Mouse (Mus musculus) T-helper 2 cell (primary cell): ENCODE measurements around the gene Pgghg.
"Not testable (repeated sequence)": the region's sequence is repeated elsewhere in the genome, so short reads cannot be mapped to it uniquely, and the experiment has no call there.

Experiments used
- in situ Hi-C: fragments of 300-600 bp; cut with MboI, MseI; formaldehyde crosslinking; loops from one replicate; pipeline ENCODE4 v1.15.1; 2025; ENCODE audit warnings: high pct_unique_total_duplicates

Gene Pgghg

DNA sequence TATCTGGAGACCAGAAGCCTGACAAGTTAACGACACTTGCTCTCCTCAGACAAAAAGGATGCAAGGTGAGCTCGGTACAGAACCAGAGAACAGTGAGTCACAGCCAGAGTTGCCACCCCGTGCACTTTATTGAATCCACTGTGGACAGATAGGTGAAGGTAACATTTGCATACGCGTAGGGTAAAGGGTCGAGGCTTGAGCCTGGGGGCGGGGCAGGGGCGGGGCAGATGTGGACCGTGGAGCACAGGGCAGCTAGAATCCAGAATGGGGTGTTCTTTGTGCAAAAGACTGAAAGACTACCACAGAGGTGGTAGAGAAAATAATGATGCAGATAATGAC is 13.5 kb downstream of the Pgghg start:
- in situ Hi-C loops, result loop anchor here (5.0 kb wide), 2 partner anchors 63 to 98 kb away; partner anchors contain the start of gene Ifitm6

DNA sequence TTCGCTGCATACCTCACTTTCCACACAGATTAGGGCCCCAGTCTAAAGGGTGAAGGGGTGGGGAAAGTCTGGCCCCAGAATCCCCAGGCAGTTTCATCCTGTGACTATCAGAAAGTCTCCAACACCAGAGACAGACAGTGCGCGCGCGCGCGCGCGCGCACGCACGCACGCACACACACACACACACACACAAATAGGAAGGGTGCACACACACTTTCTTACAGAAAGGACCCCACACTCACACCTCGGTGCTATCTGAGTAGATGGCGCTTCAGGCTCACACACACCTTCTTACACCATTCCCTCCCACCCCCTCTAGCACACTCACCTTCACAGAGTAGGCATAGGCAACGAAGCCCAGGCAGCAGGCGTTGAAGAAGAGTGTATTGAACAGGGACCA is 14.2 kb downstream of the Pgghg start:
- in situ Hi-C loops, result loop anchor here (5.0 kb wide), 2 partner anchors 62 to 97 kb away; partner anchors contain the start of gene Ifitm6

DNA sequence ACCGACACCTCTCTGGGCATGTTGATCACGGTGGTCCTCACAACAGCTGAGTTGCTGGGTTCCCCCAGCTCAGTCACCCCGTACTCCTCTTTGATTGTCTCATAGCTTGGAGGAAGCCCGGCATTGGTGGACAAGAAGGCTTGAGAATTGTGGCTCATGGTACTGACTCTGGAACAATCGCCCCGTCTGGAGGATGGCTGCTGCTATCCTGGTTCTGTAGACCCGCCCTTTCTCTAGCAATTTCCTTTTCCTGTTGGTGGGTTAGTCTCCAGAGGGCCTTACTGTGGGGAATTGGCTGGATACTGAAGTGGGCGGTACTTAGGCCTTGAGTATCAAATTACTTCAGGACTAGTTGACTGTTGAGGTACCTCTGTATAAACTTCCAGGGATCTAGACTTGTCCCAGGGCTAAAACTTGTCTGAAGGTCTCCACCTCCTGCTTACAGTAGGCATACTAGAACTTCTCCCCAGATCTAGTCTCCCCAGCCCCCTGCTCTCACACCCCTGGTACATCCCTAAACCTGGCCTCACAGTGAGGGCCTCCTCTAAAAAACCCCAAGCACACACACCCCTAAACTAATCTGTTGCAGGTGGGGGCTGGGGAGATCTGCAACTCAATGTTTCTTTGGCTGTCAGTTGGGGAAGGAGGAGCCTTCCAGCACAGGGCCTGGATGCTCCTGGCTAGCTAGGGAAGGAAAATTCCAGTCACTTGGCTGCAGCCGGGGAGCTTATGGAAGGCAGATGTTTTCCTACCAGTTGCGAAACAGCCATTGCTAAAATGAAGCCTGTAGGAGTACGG is 14.8 kb downstream of the Pgghg start, which contains the start of the genes Gm45717 and Ifitm2:
Gm45717 (minus strand) TSS at position 180 of the 798 bp plus-strand sequence.
Ifitm2 (minus strand) TSS at position 230 of the 798 bp plus-strand sequence.
- in situ Hi-C loops, result loop anchor here (5.0 kb wide), 2 partner anchors 61 to 96 kb away; partner anchors contain the start of gene Ifitm6

DNA sequence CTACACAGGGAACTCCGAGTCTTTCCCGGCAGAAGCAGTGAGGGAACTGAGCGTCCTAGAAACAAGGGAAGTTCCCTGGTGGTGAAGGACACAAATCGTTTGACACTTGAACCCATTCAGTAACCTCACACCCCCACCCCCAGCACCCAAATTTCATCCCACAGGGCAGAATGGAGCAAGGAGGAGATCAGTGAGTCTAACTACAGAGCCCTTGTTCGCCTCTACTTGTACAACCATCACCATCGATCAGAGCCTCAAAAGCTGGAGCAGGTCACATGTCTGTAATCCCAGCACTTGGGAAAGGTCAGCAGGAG is 15.3 kb downstream of the Pgghg start:
- in situ Hi-C loops, result loop anchor here (5.0 kb wide), 2 partner anchors 61 to 96 kb away; partner anchors contain the start of gene Ifitm6

DNA sequence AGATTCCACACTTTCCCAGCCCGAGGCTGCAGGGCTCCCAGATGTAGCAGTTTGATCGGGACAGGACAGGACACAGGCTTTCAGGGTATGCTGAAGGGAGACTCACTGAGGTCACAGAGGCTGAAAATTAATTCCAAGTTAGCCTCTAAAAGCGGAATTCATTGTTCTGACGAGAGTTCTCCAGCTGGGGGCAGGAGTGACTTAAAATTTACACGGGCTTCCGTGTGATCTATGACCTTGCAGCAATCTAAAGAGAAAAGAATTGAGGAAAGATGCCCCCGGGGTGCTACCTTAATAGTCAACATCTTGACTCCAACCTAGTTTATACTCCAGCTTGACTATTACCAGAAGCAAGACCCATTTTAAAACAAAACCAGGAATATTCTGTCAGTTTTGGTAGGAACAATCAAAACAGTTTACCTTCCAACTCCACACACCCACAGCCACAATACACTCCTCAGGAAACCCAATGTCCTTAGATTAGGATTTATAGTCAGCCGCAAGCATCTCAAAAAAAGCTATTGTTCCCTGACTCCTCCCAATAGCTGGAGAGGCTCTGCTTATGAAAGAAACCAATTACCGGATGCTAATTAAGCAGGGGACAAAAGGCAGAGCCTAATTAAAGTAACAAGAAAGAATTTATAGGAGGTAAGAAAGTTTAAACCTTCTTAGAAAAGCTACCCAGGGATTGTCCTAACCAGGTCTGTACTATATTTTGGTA is 18.1 kb downstream of the Pgghg start:
- in situ Hi-C loops, result loop anchor here (5.0 kb wide), 2 partner anchors 58 to 93 kb away; partner anchors contain the start of gene Ifitm6

DNA sequence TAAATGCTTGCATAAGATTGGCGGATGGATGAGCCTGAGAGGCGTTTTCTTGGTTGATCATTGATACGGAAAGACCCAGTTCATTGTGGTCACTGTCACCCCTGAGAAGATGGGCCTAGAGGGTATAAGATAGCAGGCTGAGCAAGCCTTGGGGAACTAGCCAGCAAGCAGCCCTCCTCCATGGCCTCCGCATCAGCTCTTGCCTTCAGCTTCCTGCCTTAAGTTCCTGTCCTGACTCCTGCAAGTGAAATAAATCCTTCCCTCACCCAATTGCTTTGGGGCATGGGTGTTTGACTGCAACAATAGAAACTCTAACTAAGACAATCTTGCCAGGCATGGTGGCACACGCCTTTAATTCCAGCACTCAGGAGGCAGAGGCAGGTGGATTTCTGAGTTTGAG is 18.8 kb downstream of the Pgghg start:
- in situ Hi-C loops, result no loop called here

DNA sequence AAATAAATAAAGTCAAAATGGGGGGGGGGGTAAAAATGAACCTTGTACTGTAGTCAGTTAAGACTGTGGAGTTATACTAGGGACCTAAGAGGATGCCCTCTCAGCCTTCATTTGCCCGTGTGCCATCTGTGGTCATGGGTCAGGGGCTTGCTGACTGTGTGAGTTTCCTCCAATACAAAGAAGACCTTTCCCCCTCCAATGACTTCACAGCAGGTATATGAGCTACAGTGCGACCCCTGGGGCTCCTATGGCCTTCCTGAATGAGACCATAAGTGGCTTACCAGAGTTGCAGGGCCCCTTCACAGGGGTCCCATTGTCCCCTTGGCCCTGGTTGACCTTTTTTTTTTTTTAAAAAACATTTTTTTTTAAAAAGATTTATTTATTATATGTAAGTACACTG is 20.2 kb downstream of the Pgghg start:
- in situ Hi-C loops, result no loop called here

DNA sequence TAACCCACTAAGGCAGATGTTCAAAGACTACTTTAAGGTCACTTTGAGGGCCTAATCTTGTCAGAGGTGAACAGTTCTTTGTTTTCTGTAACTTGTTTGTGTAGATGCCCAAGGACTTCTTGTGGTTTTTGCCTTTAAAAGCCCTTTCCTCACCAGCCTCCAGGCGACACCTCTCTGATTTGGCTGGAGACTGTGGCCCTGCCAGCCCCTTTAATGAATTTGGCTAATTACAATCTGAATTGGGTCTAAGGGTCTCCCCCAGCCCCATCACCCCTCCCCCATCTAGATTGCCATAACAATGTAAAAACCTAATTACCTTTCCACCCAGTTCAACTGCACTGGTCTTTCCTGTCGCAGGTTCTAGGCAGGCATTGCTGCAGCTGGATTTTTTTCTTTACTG is 21.5 kb downstream of the Pgghg start:
- in situ Hi-C loops, result no loop called here

DNA sequence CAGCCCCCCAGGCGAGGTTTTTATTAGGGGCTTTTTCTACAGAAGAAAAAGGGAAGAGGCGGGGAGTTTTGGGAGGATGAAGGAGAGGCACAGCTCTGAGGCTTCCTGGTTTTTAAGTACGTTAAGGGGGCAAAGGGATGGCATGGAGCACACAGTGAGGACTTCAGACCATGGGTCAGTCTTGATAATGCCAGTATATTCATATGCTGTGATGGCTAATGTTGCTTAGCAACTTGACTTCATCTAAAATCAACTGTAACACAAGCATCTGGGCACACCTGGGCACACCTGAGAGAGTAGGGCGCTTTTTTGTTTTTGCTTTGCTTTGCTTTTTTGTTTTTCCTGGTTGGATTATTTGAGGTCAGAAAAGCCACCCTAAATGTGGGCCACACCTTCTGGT is 25.7 kb downstream of the Pgghg start, which contains the start of gene Ifitm1:
Ifitm1 (plus strand) TSS at position 301 of the 400 bp plus-strand sequence.
- in situ Hi-C loops, result no loop called here

DNA sequence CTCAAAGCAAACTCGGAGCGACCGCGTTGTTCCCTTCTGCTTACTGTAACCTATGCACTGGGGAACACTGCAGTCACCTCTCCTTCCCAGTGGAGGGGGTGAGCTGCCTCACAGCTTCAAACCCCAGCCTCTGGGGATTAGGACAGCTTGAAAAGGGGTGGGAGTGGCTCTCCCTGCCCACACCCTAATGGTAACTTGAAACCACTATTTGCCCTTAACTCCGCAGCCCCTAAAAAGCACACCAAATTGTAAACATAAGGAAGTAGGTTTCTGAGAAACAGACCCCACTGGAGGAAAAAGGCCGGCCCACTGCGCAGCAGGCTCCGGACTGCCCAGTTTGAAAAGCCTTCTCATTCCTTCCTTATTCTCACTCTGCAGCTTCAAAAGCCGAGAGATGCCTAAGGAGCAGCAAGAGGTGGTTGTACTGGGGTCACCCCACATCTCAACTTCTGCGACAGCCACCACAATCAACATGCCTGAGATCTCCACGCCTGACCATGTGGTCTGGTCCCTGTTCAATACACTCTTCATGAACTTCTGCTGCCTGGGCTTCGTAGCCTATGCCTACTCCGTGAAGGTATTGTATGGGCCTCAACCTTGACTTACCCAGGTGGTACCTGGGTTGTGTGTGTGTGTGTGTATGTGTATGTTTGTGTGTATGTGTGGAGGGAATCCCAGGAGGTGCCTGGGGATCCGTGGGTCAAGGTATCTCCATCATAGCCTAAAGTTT is 26.8 kb downstream of the Pgghg start:
- in situ Hi-C loops, result no loop called here

DNA sequence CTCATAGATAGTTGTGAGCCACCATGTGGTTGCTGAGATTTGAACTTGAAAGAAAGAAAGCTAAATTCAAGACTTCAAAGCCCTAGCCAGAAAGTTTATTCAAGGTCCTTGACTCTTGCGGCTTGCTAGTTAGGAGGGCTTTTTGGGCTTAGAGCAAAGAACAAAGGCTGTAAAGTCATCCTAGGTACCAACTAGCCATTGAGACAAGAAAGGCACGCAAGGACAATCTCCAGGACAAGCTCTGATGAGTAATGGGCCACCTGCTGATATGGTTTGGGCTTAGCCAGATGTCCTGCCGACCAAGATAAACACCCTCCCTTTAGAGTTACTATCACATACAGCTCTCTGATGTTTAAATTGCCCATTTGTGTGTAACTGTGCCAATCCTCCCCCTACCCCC is 27.5 kb downstream of the Pgghg start:
- in situ Hi-C loops, result not testable (repeated sequence)

DNA sequence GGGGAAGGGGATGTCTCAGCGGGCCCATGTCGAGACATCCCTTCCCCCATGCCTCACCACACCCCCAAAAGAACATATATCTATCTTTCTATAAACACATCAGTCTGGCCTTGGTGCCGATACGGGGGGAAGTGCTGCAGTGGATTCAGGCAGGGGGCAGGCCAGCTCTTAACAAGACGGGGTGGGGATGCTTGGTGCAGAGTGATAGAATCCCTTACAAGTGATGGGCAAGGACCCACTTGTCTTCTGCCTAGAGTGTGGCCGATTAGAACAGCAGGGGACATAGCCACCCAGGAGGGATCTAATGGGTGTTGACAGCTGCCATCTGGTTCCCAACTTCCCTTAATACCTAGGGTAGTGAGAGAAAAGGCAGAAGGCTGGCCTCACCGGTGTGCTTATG is 29.7 kb downstream of the Pgghg start:
- in situ Hi-C loops, result no loop called here

DNA sequence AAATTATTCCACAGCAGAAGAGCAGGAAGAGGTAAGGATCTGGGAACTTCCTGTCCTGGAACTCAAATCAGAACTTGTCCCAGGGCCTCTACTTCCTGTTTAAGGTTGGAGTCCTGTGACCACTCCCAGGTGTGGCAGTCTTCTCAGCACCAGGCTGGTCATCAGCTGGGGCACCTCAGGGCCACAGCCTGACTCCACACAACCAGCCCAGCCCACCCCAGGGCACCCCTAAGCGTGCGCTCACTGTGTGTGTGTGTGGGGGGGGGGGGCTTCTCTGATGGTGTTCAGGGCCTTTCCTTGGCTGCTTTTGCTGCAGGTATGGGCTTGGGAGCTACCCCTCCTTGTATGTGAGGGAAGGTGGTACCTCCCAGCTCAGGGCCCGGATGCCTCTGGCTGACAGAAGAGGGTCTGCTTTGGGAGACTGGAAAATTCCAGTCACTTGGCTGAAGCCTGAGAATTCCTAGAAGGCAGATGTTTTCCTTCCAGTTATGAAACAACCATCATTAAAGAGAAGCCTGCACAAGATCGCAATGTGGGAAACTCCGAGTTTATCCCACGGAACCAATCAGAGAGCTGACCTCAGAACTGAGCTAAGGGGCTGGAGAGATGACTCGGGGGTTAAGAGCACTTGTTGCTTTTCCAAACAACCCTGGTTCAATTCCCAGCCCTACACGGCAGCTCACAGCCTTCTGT is 30.4 kb downstream of the Pgghg start:
- in situ Hi-C loops, result no loop called here

DNA sequence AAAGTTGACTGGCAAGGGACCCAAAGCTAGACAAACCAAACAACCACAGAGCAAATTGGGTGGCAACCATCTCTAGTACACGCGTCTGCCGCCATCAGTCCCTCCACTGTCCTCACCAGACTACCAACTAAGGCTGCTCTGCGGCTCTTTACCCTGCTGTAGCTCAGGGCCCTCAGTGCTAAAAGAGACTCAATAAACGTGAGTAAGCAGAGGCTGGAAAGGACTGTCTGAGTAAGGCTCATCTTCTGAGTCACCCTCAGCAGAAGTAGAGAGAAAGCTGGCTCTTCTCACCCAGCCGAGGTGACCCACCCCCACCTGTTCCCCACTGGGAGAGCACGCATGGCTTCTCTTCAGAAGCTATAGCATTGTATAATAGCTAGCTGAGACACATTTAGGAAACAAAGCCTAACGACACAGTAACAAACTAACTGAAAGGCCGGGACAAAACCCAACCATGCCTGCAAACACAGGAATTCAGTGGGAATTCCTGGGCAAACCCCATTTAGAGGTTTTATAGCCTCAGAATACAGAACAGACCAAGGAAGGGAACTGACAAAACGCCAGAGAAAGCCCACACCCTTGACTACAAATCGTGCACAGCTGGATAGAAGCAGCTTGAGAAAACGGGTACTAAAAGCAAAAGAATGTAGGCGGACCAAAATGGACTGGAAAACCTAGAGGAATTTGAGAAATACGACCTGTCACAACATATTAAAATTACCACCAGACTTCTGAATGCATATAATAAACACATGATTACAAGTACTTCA is 32.4 kb downstream of the Pgghg start:
- in situ Hi-C loops, result no loop called here

DNA sequence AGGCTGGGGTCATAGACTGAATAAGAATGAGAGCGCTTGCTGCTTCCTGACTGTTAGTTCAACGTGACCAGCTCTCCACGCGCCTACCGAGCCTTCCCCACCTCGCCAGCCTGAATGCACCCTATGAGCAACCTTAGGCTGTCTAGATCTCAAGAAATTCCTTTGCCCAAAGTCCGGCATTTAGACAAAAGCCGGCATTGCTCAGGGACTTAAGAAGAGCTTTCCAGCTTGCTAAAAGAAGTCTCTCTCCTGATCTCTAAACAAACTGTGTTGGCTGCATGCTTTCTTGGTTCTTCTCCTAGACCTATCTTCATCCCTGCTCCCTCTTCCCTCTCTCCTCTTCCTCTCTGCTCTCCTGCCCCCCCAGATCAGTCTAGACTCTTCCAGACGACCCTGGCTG is 33.7 kb downstream of the Pgghg start:
- in situ Hi-C loops, result no loop called here

DNA sequence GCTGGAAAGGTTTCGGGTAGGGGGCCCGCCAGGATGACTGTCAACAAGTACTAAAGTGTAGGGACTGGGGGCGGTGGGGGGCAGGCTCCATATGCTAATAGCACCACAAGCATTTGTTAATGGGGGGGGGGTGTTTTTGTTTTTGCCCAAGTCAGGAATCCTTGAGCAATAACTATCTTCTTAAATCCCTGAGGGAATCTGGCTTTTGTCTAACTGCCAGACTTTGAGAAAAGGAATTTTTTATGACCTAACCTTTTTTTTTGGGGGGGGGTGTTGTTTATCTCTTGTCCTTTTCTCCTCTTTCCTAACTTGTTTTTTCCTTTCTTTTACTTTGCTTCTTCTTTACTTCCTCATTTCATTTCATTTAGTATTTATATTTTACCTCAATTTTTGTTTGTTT is 34.3 kb downstream of the Pgghg start:
- in situ Hi-C loops, result no loop called here

DNA sequence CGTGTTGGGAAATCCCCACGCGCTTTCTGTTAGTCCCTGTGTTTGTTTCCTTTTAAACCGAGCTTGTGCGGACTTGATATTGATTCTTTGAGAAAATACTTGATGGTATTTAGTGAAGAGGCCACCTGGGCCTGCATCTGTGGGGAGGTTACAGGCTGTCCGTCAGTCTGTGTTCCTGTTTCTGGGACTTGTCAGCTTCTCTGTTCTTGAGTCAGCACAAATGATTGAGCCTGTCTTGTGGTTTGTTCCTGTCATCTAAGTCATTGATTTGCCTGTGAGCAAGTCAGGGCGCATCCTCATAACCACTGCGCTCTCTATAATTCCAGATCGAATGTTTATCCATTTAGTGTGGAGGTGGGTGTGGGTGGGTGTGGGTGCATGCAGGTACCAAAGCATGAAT is 35.5 kb downstream of the Pgghg start:
- in situ Hi-C loops, result not testable (repeated sequence)

DNA sequence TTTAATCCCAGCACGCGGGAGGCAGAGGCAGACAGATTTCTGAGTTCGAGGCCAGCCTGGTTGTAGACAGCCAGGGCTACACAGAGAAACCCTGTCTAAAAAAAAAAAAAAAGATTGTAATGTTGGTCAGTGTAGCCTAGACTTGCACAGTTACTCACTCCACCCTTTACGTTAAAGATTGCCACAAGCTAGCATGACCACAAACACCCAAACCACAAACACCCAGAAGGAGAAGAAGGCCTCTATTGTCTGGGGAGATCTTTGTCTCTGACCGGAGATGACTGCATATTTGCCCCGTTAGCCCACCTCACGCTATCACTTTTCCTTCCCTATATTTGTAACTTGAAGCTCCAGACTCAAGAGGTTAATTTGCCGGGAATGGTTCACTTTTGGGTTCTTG is 40.5 kb downstream of the Pgghg start:
- in situ Hi-C loops, result no loop called here

DNA sequence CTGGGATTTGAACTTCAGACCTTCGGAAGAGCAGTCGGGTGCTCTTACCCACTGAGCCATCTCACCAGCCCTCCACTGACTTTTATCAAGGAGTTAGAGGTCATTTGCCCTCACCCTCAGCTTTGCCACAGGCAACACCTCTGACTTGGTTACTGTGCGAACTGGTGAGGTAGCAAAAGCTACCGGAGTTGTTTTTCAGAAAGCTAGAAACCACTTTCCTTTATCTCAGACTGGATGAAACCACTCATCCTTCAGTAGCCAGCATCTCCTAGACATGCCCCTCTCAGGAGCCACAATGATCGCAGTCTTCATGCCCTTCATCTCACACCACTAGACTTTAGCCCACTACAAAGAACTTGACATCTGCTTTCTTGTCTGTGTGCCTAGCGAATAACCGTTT is 41.8 kb downstream of the Pgghg start:
- in situ Hi-C loops, result no loop called here

DNA sequence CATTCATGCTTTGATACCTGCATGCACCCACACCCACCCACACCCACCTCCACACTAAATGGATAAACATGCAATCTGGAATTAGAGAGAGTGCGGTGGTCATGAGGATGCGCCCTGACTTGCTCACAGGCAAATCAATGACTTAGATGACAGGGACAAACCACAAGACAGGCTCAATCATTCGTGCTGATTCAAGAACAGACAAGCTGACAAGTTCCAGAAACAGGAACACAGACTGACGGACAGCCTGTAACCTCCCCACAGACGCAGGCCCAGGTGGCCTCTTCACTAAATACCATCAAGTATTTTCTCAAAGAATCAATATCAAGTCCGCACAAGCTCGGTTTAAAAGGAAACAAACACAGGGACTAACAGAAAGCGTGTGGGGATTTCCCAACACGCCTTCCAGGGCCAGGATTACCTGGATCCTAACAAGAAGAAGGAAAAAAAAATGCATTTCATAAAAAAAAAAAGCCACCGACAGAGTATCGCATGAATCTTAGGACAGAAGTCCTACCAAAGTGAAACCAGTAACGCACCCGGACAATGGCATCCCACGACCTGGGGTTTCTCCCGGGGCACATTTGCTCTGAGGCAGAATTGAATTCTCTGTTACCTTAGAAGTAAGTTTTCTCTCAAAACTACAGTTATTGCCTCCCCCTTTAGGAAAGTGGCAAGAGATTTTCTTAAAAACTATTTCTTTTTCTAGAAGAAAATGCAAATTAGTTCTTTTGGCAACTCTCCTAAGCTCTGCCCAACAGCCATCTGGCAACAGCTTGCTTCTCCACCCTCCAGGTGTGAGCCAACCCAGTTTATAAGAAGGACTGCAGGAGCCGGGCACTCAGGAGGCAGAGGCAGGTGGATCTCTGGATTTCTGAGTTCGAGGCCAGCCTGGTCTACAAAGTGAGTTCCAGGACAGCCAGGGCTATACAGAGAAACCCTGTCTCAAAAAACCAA is 46.3 kb downstream of the Pgghg start:
- in situ Hi-C loops, result no loop called here
